Mouse (Mus musculus): ENCODE results near the gene Selenoi.

DNA sequence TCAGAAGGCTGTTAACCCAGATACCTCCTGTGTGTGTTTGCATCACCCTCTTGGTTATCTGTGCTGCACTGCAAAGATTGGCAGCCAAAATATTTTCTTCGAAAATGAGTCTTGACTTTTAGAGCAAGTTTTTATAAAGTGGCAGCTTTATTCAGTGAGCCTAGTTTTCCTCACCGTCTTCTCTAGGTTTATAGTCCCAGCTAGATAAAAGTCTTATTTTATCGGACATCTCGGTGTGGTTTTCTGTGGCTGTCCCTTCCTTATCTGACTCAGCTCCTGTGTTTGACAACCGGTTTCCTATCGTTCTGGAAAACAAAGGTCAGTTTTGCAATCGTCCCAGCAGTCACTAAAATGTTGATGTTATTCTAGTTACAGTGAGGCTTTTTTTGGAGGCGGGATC lies 1.6 kb downstream of the Selenoi start:
- TF ChIP-seq TAL1 (IDR thresholded peaks at IDR 0.05; ENCODE audit: low read length) = no peak
- no peak for TF ChIP-seq GATA1 (IDR thresholded peaks at IDR 0.05; ENCODE audit: low read length)
